Mouse (Mus musculus) thymus, adult 2 months (tissue): ENCODE measurements at regions not wholly inside any gene's neighbourhood (a gene's known extent, or its start where the extent isn't known, plus 50 kb on each side); places are given as distances from the start of the nearest gene placed in this dataset.

Experiments
- DNase-seq: peaks from one replicate; pipeline ENCODE4 v3.0.0; 2021
- H3K27ac ChIP-seq: fragments of 200-500 bp; 2 replicates; pipeline ENCODE4 v1.5.1; 2012; ENCODE audit warnings: low read length, control low read depth; ENCODE audit not compliant: control insufficient read depth, insufficient read depth
- H3K27me3 ChIP-seq: fragments of 200-500 bp; 2 replicates; pipeline ENCODE4 v1.6.1; 2012; ENCODE audit warnings: mild to moderate bottlenecking, low read length, moderate library complexity, mixed read lengths; ENCODE audit not compliant: control insufficient read depth, insufficient read depth
- H3K36me3 ChIP-seq: fragments of 200-500 bp; 2 replicates; pipeline ENCODE4 v1.6.1; 2012; ENCODE audit warnings: mild to moderate bottlenecking, low read length, moderate library complexity; ENCODE audit not compliant: control insufficient read depth, insufficient read depth
- H3K4me1 ChIP-seq: fragments of 200-500 bp; replicated peaks from 2 replicates; pipeline ENCODE4 v1.6.1; 2012; ENCODE audit warnings: low read length; ENCODE audit not compliant: control insufficient read depth, insufficient read depth
- H3K4me3 ChIP-seq: fragments of 200-500 bp; 2 replicates; pipeline ENCODE4 v1.5.1; 2012; ENCODE audit warnings: mild to moderate bottlenecking, low read length, control low read depth, moderate library complexity; ENCODE audit not compliant: control insufficient read depth, insufficient read depth
- CTCF ChIP-seq: fragments of 200-500 bp; IDR thresholded peaks from 2 replicates; pipeline ENCODE4 v1.5.1; 2012; ENCODE audit warnings: mild to moderate bottlenecking, control low read depth, low read length, moderate library complexity, borderline replicate concordance; ENCODE audit not compliant: control insufficient read depth, poor library complexity, insufficient read depth; ENCODE audit errors: extremely low read depth
- POLR2A ChIP-seq: fragments of 200-500 bp; IDR thresholded peaks from 2 replicates; pipeline ENCODE4 v1.6.1; 2012; ENCODE audit warnings: mild to moderate bottlenecking, low read length, control low read depth, moderate library complexity; ENCODE audit not compliant: control insufficient read depth, poor library complexity, insufficient read depth; ENCODE audit errors: extremely low read depth
- WGBS: fragments of 180-500 bp; shearing (Covaris S2); methylation state at CpG from one replicate; pipeline ENCODE4 v1.1.7; 2018; 5-methylcytosine and 5-hydroxymethylcytosine counted together

DNA sequence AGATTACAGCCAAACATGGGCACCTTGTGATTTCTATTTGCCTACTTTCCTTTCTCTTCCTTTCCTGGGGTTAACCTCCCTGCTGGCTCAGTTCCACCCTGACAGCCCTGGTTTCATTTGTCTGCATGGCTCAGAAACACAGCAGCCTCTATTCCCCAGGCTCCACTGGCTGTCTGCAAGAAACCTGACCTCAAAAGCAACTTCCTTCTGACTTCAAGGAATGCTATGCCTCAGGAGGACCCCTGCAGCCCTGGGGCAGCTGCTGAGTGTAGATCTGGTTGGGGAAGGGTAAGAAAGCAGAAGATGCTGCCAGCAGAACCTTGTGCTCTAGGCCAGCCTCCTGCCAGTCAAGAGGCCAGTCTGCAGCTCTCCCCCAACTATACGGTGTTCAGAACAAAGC is 217.1 kb upstream of the Snx19 start:
- Histone ChIP-seq H3K4me1 (no peaks in the 10 kb centered on the region), H3K27me3 (no peaks in the 10 kb centered on the region), H3K27ac (no peak overlapping the region), H3K4me3 (no peak overlapping the region), H3K36me3 (no peaks in the 10 kb centered on the region)
- no peak for DNase-seq
- TF ChIP-seq CTCF (no peak), POLR2A (no peak)
- 86% methylated on average over 1 of the region's 1 CpGs for WGBS

DNA sequence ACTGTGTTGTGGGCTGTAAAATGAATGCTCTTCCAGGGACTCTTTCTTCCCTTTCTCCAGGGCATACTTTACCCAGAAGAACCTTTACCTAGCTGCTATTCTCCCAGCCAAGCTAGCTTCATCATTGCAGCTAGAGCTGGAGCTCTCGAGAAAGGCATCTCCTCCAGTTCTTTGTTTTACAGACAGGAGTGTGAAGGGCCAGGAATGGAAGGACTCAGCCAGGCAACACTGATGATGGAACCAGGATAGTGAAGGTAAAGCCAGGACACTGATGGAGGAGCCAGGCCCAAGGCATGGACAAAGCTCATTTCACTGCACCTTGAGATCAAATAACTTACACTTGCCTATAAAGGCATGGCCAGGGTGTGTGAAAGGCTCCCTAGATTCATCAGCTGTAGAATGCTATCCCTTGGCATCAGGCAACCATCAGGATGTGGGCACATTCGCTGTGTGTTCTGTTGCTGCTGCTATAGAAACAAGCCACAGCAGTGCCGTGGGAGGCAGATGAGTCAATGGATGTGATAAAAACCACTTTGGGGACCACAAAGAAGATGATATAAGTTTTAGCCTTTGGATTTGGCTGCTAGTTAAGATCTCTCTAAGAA is 214.3 kb upstream of the Snx19 start:
- WGBS, result 86% methylated on average over 3 of the region's 3 CpGs

DNA sequence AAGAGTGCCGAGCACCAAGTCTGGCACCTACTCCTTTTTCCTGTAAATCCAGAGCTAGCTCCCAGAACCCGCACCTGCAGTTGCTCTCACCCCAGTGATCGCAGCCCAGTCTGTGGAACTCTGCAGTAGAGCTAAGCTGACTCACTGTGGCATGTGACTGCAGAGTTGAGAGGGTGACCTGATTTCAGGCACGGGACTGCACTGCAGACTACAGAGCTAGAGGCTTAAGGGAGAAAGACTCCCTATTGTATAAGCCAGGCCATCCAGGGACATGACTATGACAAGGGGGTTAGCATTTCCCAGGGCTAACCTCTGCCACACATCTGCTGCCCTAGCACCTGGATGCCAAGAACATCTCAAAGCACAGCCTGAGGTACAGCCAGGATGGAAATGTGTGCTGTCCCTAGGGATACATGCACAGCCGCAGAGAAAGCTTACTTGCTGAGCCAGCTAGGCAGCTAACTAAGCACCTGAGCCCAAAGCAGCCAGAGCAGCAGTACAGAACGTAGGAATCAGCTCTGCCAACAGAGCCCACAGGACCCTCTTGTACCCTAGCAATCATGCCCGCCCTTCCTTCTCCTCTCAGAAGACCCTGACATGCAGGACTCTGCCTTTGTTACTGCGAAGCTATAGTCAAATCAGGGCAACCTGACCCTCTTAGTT is 192.3 kb upstream of the Snx19 start:
- DNase-seq, result no peak
- Histone ChIP-seq H3K27me3 (no peaks in the 10 kb centered on the region), H3K27ac (no peak overlapping the region), H3K36me3 (no peaks in the 10 kb centered on the region), H3K4me1 (no peaks in the 10 kb centered on the region), H3K4me3 (no peak overlapping the region)
- 83% methylated on average over 8 of the region's 8 CpGs for WGBS
- TF ChIP-seq POLR2A, result no peak
- no peak for TF ChIP-seq CTCF

More for the DNA sequence above, 214.3 kb upstream of the Snx19 start:
- Histone ChIP-seq H3K4me3 (no peak overlapping the region), H3K36me3 (no peaks in the 10 kb centered on the region), H3K27me3 (no peaks in the 10 kb centered on the region), H3K4me1 (no peaks in the 10 kb centered on the region), H3K27ac (no peak overlapping the region)
- no peak for TF ChIP-seq POLR2A
- no peak for TF ChIP-seq CTCF
- no peak for DNase-seq

DNA sequence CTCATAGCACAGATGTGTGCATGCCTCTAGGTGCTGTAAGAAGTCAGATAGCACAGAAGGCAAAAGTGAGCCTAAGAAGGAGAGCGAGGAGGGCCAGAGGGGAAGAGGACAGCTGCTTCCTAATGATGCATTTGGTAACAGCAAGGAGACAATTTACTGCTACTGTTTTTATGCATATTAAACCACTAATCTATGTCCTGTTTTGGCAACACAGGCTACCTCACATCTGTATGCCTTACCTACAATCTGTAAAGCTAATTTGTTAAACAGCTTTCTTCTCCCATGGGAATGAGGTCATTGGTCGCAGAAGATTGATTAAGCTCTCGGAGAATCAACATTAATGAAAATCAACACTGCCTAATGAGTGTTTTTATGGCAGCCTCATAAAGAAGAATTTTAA is 191.1 kb upstream of the Snx19 start:
- TF ChIP-seq CTCF (no peak), POLR2A (no peak)
- H3K36me3 ChIP-seq, result no peaks in the 10 kb centered on the region
- H3K27ac ChIP-seq, result no peak overlapping the region
- WGBS, result 80% methylated on average over 3 of the region's 3 CpGs
- no peak for DNase-seq
- H3K27me3 ChIP-seq, result no peaks in the 10 kb centered on the region
- H3K4me3 ChIP-seq, result no peak overlapping the region
- H3K4me1 ChIP-seq, result no peaks in the 10 kb centered on the region

DNA sequence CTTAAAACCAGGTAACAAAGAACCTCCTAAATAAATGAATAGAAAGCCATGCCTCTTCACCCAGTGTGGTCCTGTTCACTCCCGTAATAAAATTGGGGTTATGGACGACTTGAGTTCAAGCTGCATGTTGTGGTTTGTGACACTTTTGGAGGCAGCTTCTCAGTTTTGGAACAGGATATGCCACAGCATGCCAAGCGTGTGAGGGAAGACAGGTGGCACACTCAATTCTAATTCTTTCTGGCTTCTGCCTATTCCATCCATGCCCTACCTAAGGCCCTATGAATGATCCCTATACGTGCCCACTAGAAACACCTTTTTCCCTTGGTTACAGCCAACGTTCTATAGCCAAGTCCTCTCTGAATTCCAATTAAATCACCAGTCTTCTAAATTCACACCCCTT is 184.8 kb upstream of the Snx19 start:
- Histone ChIP-seq H3K36me3 (no peaks in the 10 kb centered on the region), H3K27ac (no peak overlapping the region), H3K27me3 (no peaks in the 10 kb centered on the region), H3K4me1 (no peaks in the 10 kb centered on the region), H3K4me3 (no peak overlapping the region)
- whole genome bisulfite sequencing, result 93% methylated on average over 5 of the region's 5 CpGs
- DNase-seq, result no peak
- TF ChIP-seq CTCF (no peak), POLR2A (no peak)

DNA sequence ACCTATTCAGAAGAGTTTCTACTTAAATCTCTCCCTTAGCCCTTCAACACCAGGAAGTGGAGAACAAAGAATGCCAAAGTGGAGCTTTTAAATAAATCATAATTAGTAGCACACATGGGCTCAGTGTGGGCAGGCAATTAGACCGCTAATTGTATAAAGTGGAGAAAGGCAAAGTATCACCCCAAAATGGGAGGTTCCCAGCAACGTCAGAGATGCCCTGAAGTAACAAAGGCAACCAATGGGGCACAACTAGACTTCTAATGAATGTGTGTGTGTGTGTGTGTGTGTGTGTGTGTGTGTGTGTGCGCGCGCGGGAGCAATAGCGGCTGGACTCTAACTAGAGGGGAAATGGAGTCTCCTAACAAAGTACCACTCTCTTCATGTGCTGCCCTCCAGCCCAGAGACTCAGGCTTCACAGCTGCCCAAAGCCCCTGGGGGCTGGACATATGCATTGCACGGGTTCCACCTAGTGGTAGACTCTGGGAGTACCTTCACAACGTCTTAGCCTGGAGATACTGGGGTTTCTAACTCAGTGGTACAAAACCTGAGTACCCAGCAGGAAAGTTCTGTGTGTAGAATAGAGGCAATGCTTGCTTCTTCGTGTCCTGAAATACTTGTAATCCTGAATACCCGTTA is 162.3 kb upstream of the Snx19 start:
- peak; percentile 2 for DNase-seq
- WGBS, result 31% methylated on average over 11 of the region's 11 CpGs

More for the DNA sequence above, 162.3 kb upstream of the Snx19 start:
- Histone ChIP-seq H3K4me1 (no peaks in the 10 kb centered on the region), H3K36me3 (no peaks in the 10 kb centered on the region), H3K27ac (no peak overlapping the region), H3K4me3 (no peak overlapping the region), H3K27me3 (no peaks in the 10 kb centered on the region)
- no peak for TF ChIP-seq POLR2A
- no peak for TF ChIP-seq CTCF
